Mouse (Mus musculus) cortical plate, adult 2 months (tissue): ENCODE measurements around the gene Kmt5b.

Experiments used
- CTCF ChIP-seq: fragments of 200-500 bp; IDR thresholded peaks from 2 replicates; pipeline ENCODE4 v1.5.1; 2011; ENCODE audit warnings: mild to moderate bottlenecking, control low read depth, low read length; ENCODE audit not compliant: insufficient read depth; ENCODE audit errors: extremely low read depth
- POLR2A ChIP-seq: fragments of 200-500 bp; IDR thresholded peaks from 2 replicates; pipeline ENCODE4 v1.6.1; 2011; ENCODE audit warnings: mild to moderate bottlenecking, low read length, control low read depth; ENCODE audit not compliant: insufficient read depth; ENCODE audit errors: extremely low read depth

- TF ChIP-seq POLR2A (no peak), CTCF (no peak)
Observed at GRCm38 (mm10) chr19:3730781-3731646, 36.2 kb upstream of the Kmt5b start.
